Mouse (Mus musculus): ENCODE measurements around the gene Gna14. TPM values are rescaled to one million over a fixed set of nuclear protein-coding genes. Genes with fewer than 3 reads are reported as not detected.
A peak's percentile ranks its signal among the peaks of the same experiment; 100 is the strongest.

Gene Gna14
- total RNA-seq, 1 experiment from 2014 or later: 9.6 TPM

DNA sequence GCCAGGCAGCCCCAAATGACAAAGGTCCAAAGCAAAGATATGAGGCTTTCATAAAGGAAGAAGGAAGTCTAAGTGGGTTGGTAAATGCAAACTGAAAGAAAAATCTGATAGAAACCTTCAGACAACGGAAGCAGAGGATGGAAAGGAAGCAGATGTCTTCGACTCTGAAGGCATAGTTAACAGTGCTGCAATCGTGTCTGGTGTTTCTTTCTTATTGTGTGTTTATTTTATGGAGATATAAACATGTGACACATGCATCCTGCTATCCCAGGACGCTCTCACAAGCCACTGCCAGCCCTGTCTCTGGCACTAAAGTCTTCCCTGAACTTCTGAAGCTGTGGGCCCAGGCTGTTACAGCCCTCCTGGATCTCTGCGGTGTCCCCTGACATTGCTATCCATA is 13.2 kb downstream of the Gna14 start:
- ATAC-seq (replicated peaks; ENCODE audit: low read depth, poor library complexity, severe bottlenecking): peak; percentile 90

DNA sequence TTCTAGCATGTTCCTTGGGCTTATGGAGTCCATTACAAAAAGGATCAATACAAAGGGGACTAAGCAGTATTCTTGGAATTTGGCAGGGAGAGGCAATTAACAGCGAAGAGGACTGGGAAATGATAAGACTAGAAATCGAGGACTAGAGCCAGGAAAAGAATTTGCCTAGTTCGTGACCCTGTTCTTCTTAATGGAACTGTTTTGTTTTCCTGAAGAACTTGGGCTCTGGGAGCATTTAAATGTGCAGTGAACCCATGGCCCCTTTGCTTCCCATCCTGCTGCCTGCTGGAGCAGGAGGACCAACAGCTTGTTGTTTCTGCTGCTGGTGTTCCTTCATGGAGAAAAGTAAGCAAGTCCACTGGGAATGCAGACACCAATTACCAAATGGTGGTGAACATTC is 15.3 kb downstream of the Gna14 start:
- no peak for ATAC-seq (replicated peaks; ENCODE audit: low read depth, poor library complexity, severe bottlenecking)

DNA sequence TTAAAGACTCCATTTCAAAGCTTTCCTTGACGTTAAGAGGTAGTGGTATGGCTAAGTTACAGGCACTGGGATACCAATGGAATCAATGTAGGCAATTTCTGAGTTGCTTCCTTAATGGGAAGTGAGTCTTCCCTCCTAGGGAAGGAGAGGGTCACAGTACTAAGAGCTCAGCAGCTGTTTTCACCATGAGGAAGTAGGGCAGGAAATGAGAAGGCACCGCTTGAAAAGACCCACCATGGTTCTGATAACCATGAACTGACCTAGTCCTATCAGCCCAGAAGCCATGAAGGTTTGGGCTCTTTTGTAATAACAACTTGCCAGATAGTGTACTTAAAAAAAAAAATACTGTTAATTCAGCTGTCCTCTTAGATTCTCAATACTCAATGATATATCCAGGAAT is 20.6 kb downstream of the Gna14 start:
- peak; percentile 82 for ATAC-seq (replicated peaks; ENCODE audit: low read depth, poor library complexity, severe bottlenecking)

DNA sequence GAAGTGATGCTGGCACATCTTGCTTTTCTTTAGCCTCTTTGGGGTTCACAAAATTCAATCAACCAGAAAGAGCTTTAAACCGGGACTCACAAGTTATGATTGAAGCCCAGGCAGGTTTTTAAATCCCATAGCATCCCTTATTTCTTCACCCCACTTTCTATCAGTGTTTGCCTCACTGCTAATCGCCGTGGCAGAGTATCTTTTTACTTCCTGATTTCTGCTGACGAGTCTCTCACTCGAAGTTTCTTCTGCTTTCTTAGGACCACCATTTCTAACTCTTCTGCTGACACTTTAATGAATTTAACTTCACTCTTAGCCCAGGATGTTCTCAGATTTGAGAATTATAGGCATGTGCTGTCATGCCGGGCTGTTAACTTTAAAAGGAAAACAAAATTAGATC is 21.6 kb downstream of the Gna14 start:
- peak; percentile 61 for ATAC-seq (replicated peaks; ENCODE audit: low read depth, poor library complexity, severe bottlenecking)

DNA sequence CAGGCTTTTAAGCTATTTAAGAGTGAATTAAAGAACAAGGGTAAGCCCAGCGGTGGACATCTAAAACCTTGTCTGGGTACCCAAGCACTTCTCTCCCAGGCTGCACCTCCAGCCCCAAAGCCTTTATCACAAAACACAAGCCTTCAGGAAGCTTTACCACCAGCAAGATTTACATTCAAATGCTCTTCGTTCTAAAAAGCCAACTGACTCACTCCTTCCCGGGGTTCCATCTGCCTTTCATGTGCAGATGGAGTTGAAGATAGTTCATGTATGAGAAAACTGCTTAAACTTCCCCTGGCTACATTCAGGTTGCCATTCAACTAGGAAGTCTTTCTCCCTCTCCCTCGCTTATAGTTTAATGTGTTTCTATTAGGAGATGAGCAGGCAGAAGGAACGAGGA is 23.8 kb downstream of the Gna14 start:
- ATAC-seq (replicated peaks; ENCODE audit: low read depth, poor library complexity, severe bottlenecking): peak; percentile 19; the same call in 1 of the 2 replicates

DNA sequence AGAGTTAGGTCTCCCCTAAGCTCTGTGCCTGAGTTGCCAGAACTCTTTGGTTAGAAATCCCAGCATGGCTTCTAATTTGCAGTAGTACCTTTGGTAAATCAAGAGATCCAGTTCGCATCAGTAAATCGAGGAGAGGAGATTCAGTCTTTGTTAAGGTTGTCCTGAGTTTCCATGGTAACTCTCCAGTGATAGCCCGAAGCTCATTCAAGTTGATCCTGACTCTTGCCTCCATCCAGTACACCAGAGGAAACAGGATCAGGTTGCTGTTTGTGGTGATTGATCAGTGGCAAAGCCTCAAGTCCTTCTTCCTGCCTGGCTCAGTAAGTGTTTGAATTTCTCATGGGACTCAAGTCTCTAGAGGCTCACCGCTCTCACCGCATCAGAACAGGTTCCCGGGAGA is 24.7 kb downstream of the Gna14 start:
- ATAC-seq (replicated peaks; ENCODE audit: low read depth, poor library complexity, severe bottlenecking): no peak

DNA sequence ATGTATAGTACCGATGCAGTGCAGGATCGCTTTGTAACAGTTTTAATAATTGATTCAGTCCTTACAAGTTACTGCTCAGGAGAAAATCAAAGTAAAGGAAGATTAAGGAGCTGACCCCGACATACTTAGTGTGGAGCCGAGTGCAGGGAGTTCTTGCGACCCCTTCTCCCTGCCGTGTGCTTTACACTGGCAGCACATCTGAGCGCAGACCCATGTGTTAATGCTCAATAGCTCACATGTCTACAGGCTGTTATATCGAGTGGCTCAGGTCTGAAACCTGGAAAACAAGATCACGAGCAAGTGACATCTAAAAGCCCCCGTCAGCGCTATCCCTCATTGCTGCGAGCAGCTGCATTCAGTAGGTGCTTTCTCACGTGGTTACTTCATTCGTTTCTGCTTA is 25.3 kb downstream of the Gna14 start:
- ATAC-seq (replicated peaks; ENCODE audit: low read depth, poor library complexity, severe bottlenecking): no peak

DNA sequence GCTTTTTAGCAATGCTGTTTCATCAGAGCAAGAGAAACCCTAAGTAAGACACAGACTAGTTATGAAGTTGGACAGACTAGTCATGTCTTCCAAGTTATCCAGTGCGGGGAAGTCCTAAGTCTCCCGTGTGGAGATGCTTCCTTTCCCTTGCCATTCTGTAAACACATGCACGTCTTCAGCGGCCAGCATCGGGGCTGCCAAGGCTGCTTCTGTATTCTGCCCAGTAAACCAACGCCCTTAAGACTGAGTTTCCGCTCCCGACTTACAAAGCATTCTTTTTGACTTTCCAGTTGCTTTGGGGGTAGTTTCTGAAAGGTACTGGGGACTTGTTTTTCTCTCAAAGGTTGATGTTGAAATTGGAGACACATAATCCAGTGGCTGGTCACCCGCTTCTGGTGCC is 26.9 kb downstream of the Gna14 start:
- ATAC-seq (replicated peaks; ENCODE audit: low read depth, poor library complexity, severe bottlenecking): no peak

DNA sequence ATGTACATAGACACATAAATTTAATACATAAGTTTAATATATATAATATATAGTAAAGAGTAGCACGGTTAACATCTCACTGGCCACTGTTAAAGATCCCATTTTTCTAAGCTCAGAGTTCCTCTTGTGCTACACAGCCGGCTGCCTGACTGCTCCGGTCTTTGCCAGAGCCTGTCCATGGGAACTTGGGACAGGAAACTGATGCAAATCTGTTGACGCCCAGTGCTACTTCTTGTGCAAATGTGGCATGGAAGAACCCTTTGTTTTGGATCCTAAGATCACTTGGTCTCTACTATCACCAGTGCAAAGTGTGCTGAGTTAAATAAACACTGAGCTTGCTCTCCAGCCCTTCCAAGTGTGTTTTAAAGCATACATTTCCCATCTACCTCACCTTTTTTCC is 29.2 kb downstream of the Gna14 start:
- ATAC-seq (replicated peaks; ENCODE audit: low read depth, poor library complexity, severe bottlenecking): no peak

DNA sequence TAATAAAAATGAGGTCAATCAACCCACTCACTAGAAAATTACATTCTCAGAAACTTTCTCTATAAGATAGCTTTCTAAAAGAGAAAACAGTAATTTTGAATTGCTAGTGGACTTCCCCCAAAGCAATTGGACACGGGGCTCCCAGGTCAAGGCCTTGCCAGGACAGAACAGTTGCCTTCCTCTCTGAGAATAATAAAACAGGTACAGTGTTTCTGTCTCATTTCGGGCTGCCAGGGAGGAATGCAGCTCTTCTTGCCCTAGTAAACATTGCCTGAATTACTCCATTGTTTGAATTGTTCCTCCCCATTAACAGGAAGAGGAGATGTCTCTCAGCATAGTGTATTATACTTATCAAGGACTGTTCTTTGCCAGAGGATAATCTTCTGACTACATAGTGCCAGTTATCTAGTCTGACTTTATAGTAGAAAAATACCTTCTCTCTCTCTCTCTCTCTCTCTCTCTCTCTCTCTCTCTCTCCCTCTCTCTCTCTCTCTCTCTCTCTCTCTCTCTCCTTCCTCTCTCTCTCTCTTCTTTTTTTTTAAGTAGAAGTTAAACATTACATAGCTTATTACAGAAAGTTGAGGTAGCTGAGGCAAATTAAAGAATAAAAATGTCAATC is 33.3 kb downstream of the Gna14 start:
- no peak for ATAC-seq (replicated peaks; ENCODE audit: low read depth, poor library complexity, severe bottlenecking)

DNA sequence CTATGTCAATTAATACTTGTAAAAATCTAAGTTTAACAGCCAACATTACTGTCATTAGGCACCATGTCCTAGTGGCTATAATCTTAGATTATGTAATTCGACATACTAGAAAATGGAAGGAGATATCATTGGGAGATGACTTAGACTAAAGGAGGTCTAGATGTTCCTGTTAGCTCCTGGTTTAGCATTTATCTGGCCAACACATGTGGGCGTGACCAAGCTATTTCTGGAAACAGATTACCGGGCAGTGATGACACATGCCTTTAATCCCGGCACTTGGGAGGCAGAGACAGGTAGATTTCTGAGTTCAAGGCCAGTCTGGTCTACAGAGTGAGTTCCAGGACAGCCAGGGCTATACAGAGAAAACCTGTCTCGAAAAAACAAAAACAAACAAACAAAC is 37.1 kb downstream of the Gna14 start:
- ATAC-seq (replicated peaks; ENCODE audit: low read depth, poor library complexity, severe bottlenecking): no peak

DNA sequence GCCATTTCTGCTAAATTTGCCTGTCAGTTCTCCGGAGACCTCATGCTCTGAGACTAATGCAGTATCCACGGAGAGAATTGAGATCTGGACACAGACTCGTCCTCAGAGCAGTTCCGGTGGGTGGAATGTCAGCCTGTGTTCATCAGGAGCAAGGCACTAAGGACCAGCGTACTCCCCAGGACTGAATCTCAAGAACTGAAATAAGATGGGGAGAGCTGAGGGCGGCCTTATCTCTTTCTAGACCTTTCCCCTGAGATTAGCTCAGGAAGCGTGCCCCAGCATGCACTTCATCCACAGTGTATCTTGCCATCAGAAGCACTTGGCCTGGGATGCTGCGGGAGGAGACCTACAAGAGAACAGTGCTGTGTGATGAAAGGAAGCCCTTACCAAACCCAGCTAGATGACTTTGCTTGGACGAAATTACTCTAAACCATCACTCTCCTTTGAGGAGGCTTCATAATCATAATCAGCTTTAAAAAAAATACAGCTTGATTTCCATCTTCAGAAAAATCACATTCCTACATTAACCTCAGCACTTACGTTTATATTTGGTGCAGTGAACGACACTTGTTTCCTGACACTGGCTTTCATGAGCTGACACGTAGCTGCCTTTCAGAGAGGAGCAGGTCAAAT is 41.9 kb downstream of the Gna14 start:
- no peak for ATAC-seq (replicated peaks; ENCODE audit: low read depth, poor library complexity, severe bottlenecking)

DNA sequence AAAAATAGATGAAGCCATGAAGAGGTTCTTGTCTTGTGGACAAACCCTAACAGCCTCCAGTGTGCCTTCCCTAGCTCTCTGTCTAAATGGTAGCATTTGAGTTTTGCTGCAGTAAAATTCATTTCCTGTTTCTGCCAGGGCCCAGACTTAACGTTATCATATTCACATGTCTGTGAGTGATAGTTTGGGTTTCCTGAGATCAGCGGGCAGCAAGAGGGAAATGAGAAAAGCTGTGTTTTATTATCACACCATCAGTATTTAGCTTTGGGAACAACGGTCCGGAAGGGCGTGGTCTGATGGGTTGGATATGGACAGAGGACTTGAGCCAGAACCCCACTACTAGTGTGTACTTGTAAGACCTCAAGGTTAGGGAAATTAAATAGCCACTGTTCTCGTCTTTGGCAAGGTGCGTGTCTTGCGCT is 42.6 kb downstream of the Gna14 start:
- peak; percentile 86 for ATAC-seq (replicated peaks; ENCODE audit: low read depth, poor library complexity, severe bottlenecking)

DNA sequence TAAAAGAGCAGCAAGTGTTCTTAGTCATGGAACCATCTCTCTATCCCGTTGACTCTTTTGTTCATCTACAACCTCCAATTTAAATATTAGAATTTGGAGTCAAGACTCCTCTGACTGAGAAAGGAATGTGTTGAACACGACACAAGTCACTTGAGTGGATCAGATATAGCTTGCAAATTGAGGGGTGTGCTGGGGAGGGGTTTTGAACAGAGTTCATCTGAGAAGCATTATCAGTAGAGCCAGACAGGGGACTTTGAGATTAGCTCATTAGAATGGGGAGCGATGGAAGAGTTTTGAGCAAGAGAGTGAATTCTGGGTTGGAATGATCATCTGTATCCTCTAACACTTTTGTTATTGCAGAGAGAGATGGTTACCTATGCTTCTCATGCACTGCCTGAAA is 46.5 kb downstream of the Gna14 start:
- no peak for ATAC-seq (replicated peaks; ENCODE audit: low read depth, poor library complexity, severe bottlenecking)

DNA sequence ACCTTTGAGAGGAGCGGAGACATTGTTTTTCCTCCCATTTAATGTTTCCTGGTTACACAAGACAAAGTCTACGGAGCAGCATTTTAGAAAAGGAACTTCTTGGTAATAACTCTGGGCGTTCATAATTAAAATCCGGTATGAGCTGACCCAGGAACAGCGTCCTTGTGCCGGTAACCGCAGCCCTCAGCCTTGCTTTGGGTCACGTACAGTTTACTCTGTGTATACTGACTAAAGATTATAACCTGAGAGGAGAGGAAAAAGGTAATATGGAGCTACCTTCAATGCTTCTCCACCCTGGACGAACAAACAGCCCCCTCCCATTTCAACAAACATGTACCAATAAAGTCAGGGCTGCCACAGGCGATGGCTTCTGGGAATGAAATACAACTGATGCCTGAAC is 48.7 kb downstream of the Gna14 start:
- ATAC-seq (replicated peaks; ENCODE audit: low read depth, poor library complexity, severe bottlenecking): no peak

DNA sequence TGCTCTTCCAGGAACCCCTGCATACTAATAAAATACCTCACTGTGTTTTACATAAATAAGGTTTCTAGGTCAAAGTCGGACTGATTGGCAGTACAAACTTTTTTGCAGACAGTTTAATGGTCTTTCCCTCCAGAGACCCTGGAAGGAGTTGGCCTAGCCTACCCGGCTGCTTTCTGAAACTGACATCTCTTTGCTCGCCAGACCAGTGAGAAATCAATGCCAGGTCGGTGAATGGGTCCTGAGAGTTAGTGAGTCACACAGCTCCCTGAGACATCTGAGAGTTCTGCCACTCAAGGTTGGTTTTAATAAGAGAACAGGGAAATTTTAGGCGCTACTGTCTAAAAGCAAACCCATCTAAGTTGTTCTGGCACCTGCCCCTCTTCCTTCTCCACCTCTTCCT is 49.1 kb downstream of the Gna14 start:
- no peak for ATAC-seq (replicated peaks; ENCODE audit: low read depth, poor library complexity, severe bottlenecking)

DNA sequence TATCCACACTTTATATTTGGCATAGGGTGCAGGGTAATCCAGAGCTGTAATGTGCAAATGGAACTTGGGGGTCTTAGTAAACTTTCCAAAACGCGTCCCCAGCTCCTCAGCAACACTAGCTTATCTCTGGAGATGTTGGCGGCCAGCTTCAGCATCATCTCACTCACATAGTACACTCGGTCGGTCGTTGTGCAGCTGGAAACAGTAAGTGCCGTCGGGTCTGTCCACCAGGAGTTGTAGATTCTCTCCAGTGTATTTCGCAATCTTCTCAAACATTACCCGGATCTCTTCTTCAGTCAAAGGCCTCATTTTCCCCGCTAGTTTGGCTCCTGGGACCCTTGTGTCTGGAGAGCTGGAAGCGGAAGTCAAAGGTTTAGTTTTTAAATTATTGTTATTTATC is 55.2 kb downstream of the Gna14 start:
- ATAC-seq (replicated peaks; ENCODE audit: low read depth, poor library complexity, severe bottlenecking): no peak

DNA sequence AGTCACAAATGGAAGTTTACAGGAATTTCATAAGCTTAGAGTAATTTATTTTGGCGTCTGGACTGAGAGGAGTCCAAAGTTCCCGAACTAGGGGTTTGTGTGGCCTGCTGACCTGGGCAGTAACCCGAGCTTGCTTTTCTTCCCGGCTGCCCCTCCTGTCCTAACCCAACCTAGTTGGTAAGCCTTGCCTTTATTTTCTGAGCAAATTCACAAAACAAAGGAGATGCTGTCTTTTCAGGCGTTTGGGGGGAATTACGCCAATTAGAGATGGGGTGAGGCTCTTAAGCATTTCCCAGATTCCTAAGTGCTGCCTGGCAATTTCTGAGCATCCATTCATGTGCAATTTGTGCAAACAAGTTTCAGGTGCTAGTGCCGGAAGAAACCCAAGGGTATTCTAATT is 55.9 kb downstream of the Gna14 start:
- no peak for ATAC-seq (replicated peaks; ENCODE audit: low read depth, poor library complexity, severe bottlenecking)

DNA sequence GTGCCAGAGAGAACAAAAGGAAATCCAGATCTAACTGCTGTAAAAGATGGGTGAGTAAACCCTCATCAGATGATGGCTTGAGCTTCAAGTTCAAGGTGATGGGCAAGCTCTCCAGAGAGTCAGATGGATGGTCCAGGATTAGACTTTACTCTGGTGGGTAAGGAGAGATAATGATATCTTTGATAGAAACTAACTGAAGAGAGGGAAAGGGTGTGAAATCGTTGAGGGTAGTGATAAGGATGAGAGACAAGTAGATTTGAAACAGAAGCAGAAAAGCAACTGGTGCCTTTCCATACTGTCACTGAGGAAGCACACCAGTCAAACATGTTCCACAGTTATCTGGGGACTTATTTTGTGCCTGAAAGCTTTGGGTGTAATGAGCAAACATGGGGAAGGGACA is 56.9 kb downstream of the Gna14 start:
- ATAC-seq (replicated peaks; ENCODE audit: low read depth, poor library complexity, severe bottlenecking): no peak

DNA sequence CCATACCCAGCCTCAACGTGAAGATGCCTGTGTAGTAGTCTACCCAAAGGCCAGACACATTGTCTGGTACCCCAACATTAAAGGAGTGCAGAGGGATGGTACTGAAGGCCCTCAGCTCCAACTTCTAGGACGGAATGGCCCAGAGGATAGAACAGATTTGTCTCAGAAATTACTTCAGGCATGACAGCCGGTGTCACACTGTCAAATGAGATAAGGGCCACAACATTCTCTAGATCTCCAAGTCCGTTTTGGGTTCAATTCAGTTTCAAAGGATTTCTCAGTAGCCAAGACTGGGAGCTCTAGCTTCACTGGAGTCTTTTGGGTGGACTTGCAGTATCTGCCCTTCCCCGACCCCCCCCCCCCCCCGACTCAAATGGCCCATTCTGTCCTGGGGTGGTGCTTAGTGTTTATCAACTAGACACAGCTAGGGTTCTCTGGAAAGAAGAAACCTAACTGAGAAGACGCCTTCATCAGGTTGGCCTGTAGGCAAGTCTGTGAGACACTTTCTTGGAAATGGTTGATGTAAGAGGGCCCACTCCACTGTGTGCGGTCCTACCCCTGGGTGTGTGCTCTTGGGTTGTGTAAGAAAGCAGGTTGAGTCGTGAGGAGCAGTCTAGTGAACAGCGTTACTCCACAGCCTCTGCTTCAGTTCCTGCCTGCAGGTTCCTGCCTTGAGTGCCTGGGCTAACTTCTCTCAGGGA is 59.4 kb downstream of the Gna14 start:
- ATAC-seq (replicated peaks; ENCODE audit: low read depth, poor library complexity, severe bottlenecking): no peak

DNA sequence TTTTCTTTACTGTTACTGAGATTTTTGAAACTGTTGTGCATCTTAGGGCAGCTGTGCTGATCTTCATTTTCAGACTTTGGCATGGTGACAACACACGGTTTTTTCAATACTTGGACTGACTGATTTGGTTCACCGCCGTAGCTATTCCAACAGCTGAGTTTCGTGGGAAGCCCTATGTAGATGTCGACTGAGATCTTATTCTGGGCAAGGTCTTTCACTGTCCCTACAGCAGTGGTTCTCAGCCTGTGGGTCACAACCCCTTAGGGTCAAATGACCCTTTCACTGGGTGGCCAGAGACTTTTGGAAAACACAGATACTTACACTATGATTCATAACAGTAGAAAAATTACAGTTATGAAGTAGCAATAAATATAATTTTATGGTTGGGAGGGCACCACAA is 60.5 kb downstream of the Gna14 start:
- ATAC-seq (replicated peaks; ENCODE audit: low read depth, poor library complexity, severe bottlenecking): no peak

DNA sequence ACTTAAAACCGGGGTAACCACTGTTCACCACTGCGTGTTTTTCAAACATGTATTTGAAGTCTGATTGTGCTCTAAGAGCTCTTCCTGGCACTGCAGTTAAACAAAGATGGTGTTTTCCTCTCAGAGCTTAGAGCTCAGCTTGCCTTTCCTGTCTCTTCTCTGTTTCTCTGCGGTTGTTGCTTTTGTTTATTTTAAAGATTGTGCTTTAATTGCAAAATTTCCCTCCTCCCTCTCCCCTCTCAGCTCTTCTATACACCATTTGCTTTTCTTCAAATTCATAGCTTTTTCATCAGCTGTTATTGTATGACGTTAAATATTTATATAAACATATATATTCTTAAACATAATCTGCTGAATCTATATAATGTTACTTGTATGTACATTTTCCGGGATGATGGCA is 66.5 kb downstream of the Gna14 start:
- no peak for ATAC-seq (replicated peaks; ENCODE audit: low read depth, poor library complexity, severe bottlenecking)
